Mouse (Mus musculus): ENCODE data around the gene Akna. TPM values are rescaled to one million over a fixed set of nuclear protein-coding genes. Genes with fewer than 3 reads are reported as not detected.
A peak's percentile ranks its signal among the peaks of the same experiment; 100 is the strongest.

Akna gene
- 24.6 and 29.3 TPM in 2 replicates for polyA plus RNA-seq (2016; fragmentation: Nextera tagmentation; extraction: Ambion mirVana)

DNA sequence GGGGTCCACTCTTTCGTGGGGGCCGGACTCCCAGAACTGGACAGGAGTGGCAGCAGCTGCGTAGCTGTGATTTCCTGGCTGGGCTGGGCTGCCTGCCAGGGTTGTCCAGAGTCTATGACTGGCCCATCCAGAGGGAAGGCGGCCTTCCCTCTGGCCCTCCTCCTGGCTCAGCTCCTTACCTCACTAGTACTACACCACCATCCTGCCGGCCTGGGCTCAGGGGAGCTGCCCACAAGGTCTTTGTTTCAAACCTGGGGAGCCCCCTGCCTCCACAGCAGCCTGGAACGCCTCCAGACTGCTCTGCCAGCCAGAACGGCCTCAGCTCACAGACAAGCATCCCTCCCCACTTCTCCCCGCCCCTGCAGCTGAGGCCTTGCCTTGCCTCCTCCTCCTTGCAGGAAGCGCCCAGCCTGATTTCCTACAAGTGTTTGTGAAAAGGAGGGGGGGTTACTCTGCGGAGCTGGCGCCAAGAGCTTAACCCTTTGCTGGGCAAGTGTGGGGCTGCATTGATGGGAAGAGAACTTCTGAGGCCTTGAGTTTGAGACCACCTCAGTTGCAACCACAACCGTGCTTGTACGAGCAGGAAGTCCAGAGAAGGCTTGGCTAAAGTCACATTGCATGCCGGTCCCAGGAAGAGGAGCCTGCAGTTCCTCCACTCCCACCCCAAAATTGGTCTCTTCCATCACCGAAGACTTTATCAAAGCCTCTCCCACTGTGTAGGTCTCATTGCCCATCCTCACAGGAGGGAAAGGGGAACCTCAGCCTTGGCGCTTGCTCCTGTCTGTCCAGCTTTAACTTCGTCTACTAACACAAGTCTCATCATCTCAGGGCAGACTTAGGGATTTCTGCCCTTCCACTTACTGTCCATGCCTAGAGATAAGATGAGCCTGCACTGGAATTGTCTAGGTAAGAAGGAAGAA is at the start of gene Akna:
TSS of gene Akna (minus strand) at position 315 of the 920 bp plus-strand sequence.
- Histone ChIP-seq H3K36me3 (replicated peaks) (no peaks in the 10 kb centered on the region), H3K9me3 (no peaks in the 10 kb centered on the region), H3K4me1 (peaks cover 69% of the 10 kb centered on the region), H3K4me3 (replicated peaks) (peak within 1 kb of the TSS; percentile 27), H3K27ac (peak within 1 kb of the TSS; percentile 92), H3K27me3 (no peaks in the 10 kb centered on the region), H3K4me2 (peak within 1 kb of the TSS; percentile 49), H3K9ac (peak within 1 kb of the TSS; percentile 50)
- 14% methylated on average over 17 of the region's 17 CpGs for WGBS
- peak; percentile 80 for ATAC-seq (ENCODE audit: low FRiP score)

- H3K36me3 ChIP-seq (replicated peaks), result no peaks in the 10 kb centered on the region
- no peak for ATAC-seq (ENCODE audit: low FRiP score)
- 61% methylated on average over 3 of the region's 3 CpGs for WGBS
- no peak overlapping the region for H3K4me3 ChIP-seq (replicated peaks)
- peaks cover 9% of the 10 kb centered on the region; the same call in 1 of the 2 replicates for H3K4me1 ChIP-seq
- no peak overlapping the region for H3K4me2 ChIP-seq
- H3K27ac ChIP-seq, result no peak overlapping the region
- no peaks in the 10 kb centered on the region for H3K9me3 ChIP-seq
- H3K9ac ChIP-seq, result no peak overlapping the region
- H3K27me3 ChIP-seq, result peaks cover 33% of the 10 kb centered on the region
These were observed 49.4 kb upstream of the Akna start for GRCm38 (mm10) chr4:63452555-63452954.

- H3K27ac ChIP-seq, result no peak overlapping the region
- ATAC-seq (ENCODE audit: low FRiP score), result no peak
- peaks cover 6% of the 10 kb centered on the region; the same call in 1 of the 2 replicates for H3K9me3 ChIP-seq
- peaks cover 21% of the 10 kb centered on the region for H3K27me3 ChIP-seq
- H3K4me1 ChIP-seq, result 0 out of 2 replicates have a peak, but pooled peaks cover 4% of the 10 kb centered on the region
- no peak overlapping the region for H3K4me3 ChIP-seq (replicated peaks)
- H3K36me3 ChIP-seq (replicated peaks), result no peaks in the 10 kb centered on the region
- no peak overlapping the region for H3K9ac ChIP-seq
- no peak overlapping the region for H3K4me2 ChIP-seq
- 84% methylated on average over 5 of the region's 5 CpGs for WGBS
These were observed 47.4 kb upstream of the Akna start for GRCm38 (mm10) chr4:63450551-63450950.

- H3K9me3 ChIP-seq, result peaks cover 6% of the 10 kb centered on the region; the same call in 1 of the 2 replicates
- no peaks in the 10 kb centered on the region for H3K36me3 ChIP-seq (replicated peaks)
- H3K27ac ChIP-seq, result no peak overlapping the region
- no peak overlapping the region for H3K9ac ChIP-seq
- no peaks in the 10 kb centered on the region for H3K27me3 ChIP-seq
- no peak overlapping the region for H3K4me2 ChIP-seq
- 0 out of 2 replicates have a peak, but pooled peaks cover 3% of the 10 kb centered on the region for H3K4me1 ChIP-seq
- no peak overlapping the region for H3K4me3 ChIP-seq (replicated peaks)
- no peak for ATAC-seq (ENCODE audit: low FRiP score)
- WGBS, result 86% methylated on average over 10 of the region's 10 CpGs
These were observed 41.4 kb upstream of the Akna start for GRCm38 (mm10) chr4:63444362-63445066.

- ATAC-seq (ENCODE audit: low FRiP score), result no peak
- Histone ChIP-seq H3K9ac (no peak overlapping the region), H3K4me1 (0 out of 2 replicates have a peak, but pooled peaks cover 3% of the 10 kb centered on the region), H3K4me3 (replicated peaks) (no peak overlapping the region), H3K9me3 (peaks cover 6% of the 10 kb centered on the region; the same call in 1 of the 2 replicates), H3K27ac (no peak overlapping the region), H3K27me3 (no peaks in the 10 kb centered on the region), H3K36me3 (replicated peaks) (no peaks in the 10 kb centered on the region), H3K4me2 (no peak overlapping the region)
- WGBS, result 92% methylated on average over 2 of the region's 2 CpGs
These were observed 39.9 kb upstream of the Akna start for GRCm38 (mm10) chr4:63443101-63443500.

- Histone ChIP-seq H3K36me3 (replicated peaks) (no peaks in the 10 kb centered on the region), H3K4me1 (peaks cover 3% of the 10 kb centered on the region; the same call in 1 of the 2 replicates), H3K9me3 (peaks cover 5% of the 10 kb centered on the region; the same call in 1 of the 2 replicates), H3K4me2 (no peak overlapping the region), H3K27ac (no peak overlapping the region), H3K27me3 (no peaks in the 10 kb centered on the region), H3K9ac (no peak overlapping the region), H3K4me3 (replicated peaks) (no peak overlapping the region)
- WGBS, result 93% methylated on average over 7 of the region's 7 CpGs
- no peak for ATAC-seq (ENCODE audit: low FRiP score)
These were observed 38.5 kb upstream of the Akna start for GRCm38 (mm10) chr4:63441616-63442015.

GRCm38 (mm10) chr4:63440262-63440661 is 37.1 kb upstream of the Akna start:
- Histone ChIP-seq H3K9me3 (no peaks in the 10 kb centered on the region), H3K4me1 (peaks cover 3% of the 10 kb centered on the region; the same call in 1 of the 2 replicates), H3K27ac (no peak overlapping the region), H3K27me3 (no peaks in the 10 kb centered on the region), H3K4me2 (no peak overlapping the region), H3K4me3 (replicated peaks) (no peak overlapping the region), H3K9ac (no peak overlapping the region), H3K36me3 (replicated peaks) (no peaks in the 10 kb centered on the region; the same call in 1 of the 2 replicates)
- 73% methylated on average over 7 of the region's 7 CpGs for WGBS
- ATAC-seq (ENCODE audit: low FRiP score), result no peak

DNA sequence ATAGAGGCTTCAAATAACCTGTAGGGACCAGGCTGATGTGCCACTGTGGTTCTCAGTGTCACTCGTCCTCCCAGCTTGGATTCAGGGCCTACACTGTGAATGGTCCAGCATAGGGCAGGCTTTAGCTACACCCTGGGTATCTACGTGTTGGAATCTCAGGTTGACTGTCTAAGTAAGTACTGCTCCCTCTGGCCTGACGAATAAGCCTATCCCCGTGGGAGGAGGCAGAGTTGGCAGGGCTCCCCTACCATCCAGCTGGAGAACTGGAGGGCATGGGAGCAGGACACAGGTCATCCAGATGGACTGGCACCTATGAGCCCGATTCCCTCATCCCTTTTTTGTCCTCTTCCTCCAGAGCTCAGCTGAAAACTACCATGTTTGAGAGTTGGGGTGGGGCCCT is 34.8 kb upstream of the Akna start:
- H3K9me3 ChIP-seq, result no peaks in the 10 kb centered on the region
- H3K36me3 ChIP-seq (replicated peaks), result no peaks in the 10 kb centered on the region; the same call in 1 of the 2 replicates

GRCm38 (mm10) chr4:63437119-63437815 is 34.1 kb upstream of the Akna start:
- WGBS, result 76% methylated on average over 16 of the region's 16 CpGs
- H3K9ac ChIP-seq, result no peak overlapping the region
- peak overlapping the region; percentile 48 for H3K27ac ChIP-seq
- no peaks in the 10 kb centered on the region; the same call in 1 of the 2 replicates for H3K36me3 ChIP-seq (replicated peaks)
- H3K4me1 ChIP-seq, result no peaks in the 10 kb centered on the region; the same call in 1 of the 2 replicates
- H3K27me3 ChIP-seq, result no peaks in the 10 kb centered on the region
- no peak overlapping the region for H3K4me2 ChIP-seq
- ATAC-seq (ENCODE audit: low FRiP score), result no peak
- no peaks in the 10 kb centered on the region for H3K9me3 ChIP-seq
- no peak overlapping the region for H3K4me3 ChIP-seq (replicated peaks)

More for the DNA sequence above, 34.8 kb upstream of the Akna start:
- H3K4me2 ChIP-seq, result no peak overlapping the region
- H3K4me3 ChIP-seq (replicated peaks), result no peak overlapping the region
- H3K9ac ChIP-seq, result no peak overlapping the region
- H3K27ac ChIP-seq, result peak overlapping the region; percentile 48; the same call in 1 of the 2 replicates
- H3K4me1 ChIP-seq, result no peaks in the 10 kb centered on the region; the same call in 1 of the 2 replicates
- H3K27me3 ChIP-seq, result no peaks in the 10 kb centered on the region
- 89% methylated on average over 5 of the region's 5 CpGs for WGBS
- no peak for ATAC-seq (ENCODE audit: low FRiP score)

GRCm38 (mm10) chr4:63435402-63435801 is 32.2 kb upstream of the Akna start:
- no peak overlapping the region for H3K4me3 ChIP-seq (replicated peaks)
- H3K36me3 ChIP-seq (replicated peaks), result no peaks in the 10 kb centered on the region; the same call in 1 of the 2 replicates
- H3K27ac ChIP-seq, result no peak overlapping the region
- no peaks in the 10 kb centered on the region for H3K27me3 ChIP-seq
- H3K9ac ChIP-seq, result no peak overlapping the region
- H3K9me3 ChIP-seq, result no peaks in the 10 kb centered on the region
- no peak for ATAC-seq (ENCODE audit: low FRiP score)
- no peaks in the 10 kb centered on the region; the same call in 1 of the 2 replicates for H3K4me1 ChIP-seq
- H3K4me2 ChIP-seq, result no peak overlapping the region
- 76% methylated on average over 9 of the region's 9 CpGs for whole genome bisulfite sequencing

GRCm38 (mm10) chr4:63431098-63431497 is 27.9 kb upstream of the Akna start:
- Histone ChIP-seq H3K9me3 (no peaks in the 10 kb centered on the region), H3K27ac (no peak overlapping the region), H3K9ac (no peak overlapping the region), H3K27me3 (no peaks in the 10 kb centered on the region), H3K4me1 (peaks cover 18% of the 10 kb centered on the region; the same call in 1 of the 2 replicates), H3K36me3 (replicated peaks) (no peaks in the 10 kb centered on the region; the same call in 1 of the 2 replicates), H3K4me2 (no peak overlapping the region), H3K4me3 (replicated peaks) (no peak overlapping the region)
- 86% methylated on average over 5 of the region's 5 CpGs for WGBS
- ATAC-seq (ENCODE audit: low FRiP score), result no peak
